Mouse (Mus musculus) gastrocnemius, adult 18-20 months (tissue): ENCODE data around the gene Mn1. TPM values are rescaled to one million over a fixed set of nuclear protein-coding genes. Genes with fewer than 3 reads are reported as not detected.

Source experiments
- DNase-seq: peaks from one replicate; pipeline ENCODE4 v3.0.0; 2021; ENCODE audit warnings: low spot score
- total RNA-seq, 2 experiments: library from RNA; stranded (reverse); gene quantifications; 2 replicates each; pipeline ENCODE4 v1.2.3; 2021

Mn1 gene
- total RNA-seq, 2 experiments from 2014 or later, result 34.5 to 75.8 TPM

GRCm38 (mm10) chr5:111475721-111476120 is 58.6 kb downstream of the Mn1 start:
- DNase-seq, result no peak

DNA sequence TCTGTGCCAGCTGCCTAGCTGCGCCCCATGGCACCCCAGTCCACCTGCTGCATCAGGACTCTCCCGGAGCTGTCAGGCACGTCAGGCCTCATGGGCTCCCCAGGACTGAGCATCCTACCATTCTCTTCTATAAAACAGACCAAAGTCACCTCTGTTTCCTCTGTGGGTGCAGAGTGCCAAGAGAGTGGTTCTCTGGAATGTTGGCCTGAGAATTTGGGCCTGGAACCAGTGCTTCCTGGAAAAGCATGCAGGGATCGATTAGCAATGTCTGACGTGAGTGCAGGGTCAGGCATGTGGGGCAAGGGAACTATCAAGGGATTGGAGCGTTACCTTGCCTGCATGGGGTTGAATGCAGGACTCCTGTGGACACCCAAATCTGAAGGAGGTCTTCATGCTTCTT is 59.0 kb downstream of the Mn1 start:
- no peak for DNase-seq

DNA sequence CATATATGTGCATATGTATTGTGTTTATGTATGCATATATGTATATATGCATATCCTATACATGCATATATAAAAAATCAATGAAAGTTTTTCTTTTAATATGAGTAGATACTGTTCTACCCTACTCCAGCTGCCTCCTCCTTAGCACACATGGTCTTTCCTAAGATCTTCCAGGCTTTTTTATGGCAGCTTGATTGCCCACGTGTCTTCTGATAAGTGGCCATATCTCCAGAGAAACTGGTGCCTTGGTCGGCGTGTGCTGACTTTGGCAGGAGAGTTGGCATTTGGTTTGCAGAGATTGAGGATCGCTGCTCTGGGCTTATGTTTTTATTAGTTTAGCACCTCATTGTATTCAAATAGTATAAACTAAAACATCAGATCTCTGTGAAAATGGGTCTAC is 68.7 kb downstream of the Mn1 start:
- no peak for DNase-seq

DNA sequence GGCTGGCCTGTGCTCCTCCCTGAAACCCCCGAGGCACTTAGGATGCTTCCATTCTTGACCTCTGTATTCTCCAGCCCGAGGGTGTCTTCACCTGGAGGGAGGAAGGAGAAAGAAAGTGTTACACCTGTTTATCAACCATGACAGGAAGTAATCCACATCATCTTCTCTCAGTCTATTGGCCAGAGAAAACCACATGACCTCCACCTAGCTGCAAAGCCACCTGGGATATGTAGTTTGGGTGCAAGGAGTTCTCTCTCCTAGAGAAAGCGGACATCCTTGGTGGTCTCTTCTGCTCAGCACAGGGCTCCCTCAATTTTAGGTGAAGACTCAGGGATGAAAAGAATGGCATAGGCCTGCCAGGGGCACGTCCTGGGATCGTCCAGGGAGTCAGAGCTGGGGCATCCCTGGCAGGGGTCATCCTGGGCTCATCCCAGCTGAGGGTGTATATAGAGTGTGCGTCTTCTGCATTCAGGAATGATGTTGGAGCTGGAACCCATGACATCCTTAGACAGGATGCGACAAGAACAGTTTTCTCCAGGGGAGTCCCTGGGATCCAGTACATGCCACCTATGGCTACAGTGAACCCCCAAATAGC is 72.0 kb downstream of the Mn1 start:
- DNase-seq, result no peak

GRCm38 (mm10) chr5:111490599-111490998 is 73.4 kb downstream of the Mn1 start:
- DNase-seq, result peak; percentile 71

- no peak for DNase-seq
Measured at GRCm38 (mm10) chr5:111491485-111491884, 74.3 kb downstream of the Mn1 start.

DNA sequence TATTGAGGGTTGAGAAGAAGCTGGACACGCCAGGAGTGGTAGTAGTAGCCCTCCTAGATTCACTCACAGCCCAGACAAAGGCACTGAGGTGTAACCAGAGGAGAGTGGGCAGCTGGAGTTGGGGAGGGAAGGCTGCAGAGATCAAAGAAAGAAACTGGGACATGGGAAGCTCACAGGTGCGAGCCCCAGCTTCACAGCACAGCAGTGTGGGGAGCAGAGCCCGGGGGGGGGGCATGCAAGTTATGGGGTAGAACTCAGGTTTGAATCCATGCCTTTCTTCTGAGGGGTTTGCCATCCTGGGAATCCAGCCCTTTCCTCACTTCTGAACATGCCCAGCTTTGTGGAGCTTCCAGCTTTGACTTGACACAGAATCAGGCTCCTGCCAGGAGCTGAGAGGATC is 82.9 kb downstream of the Mn1 start:
- no peak for DNase-seq

- DNase-seq, result no peak
Measured at GRCm38 (mm10) chr5:111501691-111502441, 84.7 kb downstream of the Mn1 start.

GRCm38 (mm10) chr5:111505241-111505640 is 88.1 kb downstream of the Mn1 start:
- DNase-seq, result no peak

DNA sequence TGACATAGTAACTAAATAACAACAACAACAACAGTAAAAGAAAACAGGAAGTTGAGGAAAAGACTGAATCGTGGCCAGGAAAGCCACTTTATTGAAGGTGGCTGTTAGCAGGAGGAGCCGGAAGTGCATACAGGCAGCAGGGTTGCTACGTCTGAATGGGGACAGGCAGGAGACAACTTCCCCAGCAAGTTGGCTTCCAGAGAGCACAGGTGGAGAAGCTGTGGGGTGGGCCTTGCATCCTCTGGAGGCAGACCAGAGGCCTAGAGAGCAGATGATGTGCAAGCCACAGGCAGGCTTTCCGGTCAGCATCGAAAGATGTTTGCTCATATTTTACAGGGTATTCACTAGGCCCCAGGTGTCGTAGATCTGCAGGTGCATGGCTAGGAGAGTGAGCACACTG is 88.7 kb downstream of the Mn1 start:
- DNase-seq, result no peak

DNA sequence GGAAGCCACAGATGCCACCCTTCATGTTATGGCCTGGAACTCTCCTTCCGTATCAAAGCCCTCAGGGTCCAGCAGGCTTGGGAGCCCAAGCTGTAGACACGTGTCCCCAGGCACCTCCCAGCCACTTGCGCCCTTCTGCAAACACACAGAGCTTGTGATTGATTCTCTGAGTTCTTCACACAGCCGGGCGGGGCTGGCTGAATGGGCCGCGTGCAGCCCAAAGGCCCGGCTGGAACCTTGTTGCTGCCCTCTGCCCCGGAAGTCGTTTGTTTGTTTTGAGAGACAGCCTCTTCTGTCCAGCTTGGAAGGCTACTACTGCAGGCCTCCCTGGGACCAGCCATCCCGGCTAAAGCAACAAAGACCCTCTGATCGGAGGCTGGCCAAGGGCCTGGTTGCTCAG is 89.2 kb downstream of the Mn1 start:
- no peak for DNase-seq

Other genes starting within 250 kb of the Mn1 start
- 10 to 100 TPM; 21.1 to 22.0 TPM for gene Pitpnb, start 86.6 kb upstream of the Mn1 start, total RNA-seq